Mouse (Mus musculus) yolk sac, embryonic 10.5 days (tissue): ENCODE results near the gene Ift122.
A peak's percentile ranks its signal among the peaks of the same experiment; 100 is the strongest.

Source experiments
- DNase-seq: peaks from one replicate; pipeline ENCODE4 v3.0.0-alpha.2; 2017; ENCODE audit warnings: low spot score

The Ift122 gene

GRCm38 (mm10) chr6:115926416-115926815 is 73.1 kb downstream of the Ift122 start:
- DNase-seq = no peak

DNA sequence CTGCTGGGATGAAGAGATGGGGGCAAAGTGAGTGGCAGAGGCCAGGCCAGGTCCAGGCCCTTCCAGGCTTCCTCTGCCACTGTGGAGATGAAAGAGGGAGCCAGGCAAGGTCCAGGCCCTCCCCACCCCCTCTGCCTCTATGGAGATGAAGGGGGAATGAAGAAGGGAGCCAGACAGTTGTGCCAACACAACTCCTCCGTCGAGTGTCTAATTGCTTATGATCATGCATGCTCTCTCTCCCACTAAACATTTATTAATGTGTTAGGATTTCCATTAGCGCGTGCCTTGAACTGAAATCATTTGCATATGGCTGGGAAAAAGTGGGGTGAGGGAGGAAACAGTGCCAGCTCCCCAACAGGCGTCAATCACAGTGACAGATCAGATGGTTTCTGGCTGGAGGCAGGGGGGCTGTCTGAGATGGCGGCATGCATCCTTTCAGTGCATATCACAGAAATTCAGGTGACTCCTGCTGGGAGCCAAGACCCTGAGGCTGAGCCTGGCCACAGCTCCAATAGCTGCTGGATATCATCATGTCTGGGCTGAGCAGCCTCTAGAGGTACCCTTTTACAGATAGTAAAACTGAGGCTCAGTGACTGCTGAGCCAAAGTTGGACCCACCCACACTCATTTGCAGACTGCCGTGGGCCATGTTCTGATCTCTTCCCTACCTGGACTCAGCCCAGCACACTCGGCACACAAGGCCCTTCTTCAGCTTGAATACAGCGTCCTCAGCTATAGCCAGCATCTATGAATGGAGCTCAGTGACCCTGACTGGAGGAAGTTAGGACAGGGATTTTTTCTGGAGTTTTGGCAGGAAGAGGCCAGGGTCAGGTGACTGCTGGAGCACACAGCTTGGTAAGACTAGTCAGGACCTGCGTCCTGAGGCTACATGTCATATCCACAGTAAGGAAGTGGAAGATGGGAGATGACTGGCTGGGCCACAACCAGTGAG is 74.3 kb downstream of the Ift122 start:
- DNase-seq = no peak

GRCm38 (mm10) chr6:115930018-115930417 is 76.7 kb downstream of the Ift122 start:
- no peak for DNase-seq

DNA sequence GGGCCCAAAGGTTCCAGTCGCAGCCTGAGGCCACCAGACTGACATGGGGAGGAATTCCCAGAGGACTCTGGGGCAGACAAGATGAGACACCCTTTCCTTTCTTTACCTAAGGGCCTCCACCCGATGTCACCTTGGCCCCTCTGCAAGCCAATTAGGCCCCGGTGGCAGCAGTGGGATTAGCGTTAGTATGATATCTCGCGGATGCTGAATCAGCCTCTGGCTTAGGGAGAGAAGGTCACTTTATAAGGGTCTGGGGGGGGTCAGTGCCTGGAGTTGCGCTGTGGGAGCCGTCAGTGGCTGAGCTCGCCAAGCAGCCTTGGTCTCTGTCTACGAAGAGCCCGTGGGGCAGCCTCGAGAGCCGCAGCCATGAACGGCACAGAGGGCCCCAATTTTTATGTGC is 78.4 kb downstream of the Ift122 start, which contains the start of gene Rho:
Gene Rho (plus strand): TSS at position 110 of the 400 bp plus-strand sequence.
- no peak for DNase-seq

DNA sequence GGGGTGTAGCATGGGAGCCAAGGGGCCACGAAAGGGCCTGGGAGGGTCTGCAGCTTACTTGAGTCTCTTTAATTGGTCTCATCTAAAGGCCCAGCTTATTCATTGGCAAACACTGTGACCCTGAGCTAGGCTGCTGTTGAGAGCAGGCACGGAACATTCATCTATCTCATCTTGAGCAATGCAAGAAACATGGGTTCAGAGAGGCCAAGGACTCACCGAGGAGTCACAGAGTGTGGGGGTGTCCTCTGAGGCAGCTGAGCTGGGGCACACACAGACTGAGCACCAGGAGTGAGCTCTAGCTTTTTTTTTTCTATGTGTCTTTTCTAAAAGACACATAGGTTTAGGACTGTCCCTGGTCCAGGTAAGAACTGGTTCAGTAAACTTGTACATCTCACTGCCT is 79.1 kb downstream of the Ift122 start:
- DNase-seq = no peak

DNA sequence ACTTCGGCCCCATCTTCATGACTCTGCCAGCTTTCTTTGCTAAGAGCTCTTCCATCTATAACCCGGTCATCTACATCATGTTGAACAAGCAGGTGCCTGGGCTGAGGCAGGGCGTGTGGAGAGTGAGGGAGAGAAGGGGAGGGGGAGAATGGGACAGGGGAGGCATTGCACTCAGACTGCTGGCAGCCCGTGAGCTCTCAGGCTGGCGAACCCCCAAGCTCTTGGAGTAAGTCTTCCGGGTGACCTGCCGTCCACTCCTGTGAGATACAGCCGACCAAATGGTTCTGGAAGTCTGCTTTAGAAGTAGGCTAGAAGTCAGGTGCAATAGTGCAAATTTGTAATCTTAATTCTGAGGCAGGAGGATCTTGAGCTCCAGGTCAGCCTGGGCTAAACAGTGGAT is 82.3 kb downstream of the Ift122 start:
- DNase-seq = no peak

DNA sequence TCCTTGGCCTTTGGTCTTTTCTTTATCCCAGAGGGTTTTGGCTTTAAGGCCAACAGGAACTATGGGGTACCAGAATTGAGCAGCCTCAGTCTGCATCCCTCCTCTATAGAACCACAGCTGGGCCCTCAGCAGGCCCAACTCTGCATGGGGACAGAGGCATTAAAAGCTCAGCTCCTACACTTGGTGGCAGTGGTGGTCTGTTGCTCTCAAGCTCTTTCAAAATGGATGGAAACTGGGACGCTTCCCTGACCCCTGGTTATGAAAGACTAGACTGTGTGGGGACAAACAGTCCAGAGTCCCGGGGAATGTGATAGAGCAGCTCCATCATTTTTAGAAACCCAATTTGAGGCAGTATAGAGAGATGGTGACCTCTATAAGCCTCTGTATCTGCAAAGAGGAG is 84.7 kb downstream of the Ift122 start:
- DNase-seq = no peak

DNA sequence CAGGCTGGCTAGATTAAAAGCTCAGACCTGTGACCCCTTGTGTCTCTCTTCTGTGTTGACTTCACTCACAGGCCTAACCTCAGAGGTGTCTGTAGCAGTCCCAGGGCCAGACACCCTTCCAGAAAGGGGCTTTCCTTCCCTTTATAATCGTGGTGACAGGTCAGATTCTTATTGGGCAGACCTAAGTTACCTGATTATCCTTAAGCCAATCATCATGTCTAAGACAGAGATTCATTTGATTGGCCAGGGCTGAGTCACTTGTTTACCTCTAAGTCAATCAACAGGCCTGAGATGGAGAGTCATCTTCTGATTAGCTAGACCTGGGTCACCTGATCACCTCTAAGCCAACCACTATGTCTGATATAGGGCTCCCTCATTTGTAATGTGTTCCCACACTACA is 85.5 kb downstream of the Ift122 start:
- DNase-seq = no peak

DNA sequence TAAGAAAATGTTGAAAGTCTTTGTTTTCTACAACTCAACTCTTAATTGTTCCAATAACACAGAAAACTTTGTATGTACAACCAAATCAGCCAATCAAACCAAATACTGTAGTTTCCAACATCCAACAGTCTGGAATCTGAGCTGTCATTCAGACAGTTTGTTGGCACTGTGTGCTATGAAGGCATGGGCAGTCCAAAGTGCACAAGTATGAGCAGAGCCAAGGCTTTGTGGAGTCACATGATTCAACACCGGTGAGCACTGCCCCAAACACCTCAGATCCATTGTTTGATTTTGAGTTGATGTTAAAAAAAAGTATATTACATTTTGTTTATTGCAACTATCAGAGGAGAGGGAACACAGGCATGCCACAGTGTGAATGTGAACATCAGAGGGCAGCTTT is 87.3 kb downstream of the Ift122 start:
- DNase-seq = no peak

DNA sequence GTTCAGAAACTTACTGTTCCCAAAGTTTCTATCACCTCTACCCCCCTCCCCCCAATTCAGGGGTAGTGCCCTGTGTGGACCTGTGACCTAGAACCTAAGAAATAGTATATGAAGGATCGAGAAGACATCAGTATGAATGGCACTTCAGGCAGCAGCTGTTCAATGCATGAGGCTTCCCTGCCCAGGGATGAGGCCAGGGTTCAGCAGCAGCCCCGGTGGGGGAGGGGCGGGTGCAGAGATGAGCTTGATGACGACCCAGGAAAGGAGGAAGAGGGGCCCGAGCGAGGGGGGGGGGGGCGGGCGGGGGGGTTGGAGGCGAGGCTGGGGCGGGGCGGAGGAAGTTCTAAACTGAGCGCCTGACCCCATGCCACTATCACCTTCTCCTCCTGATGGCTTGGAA is 87.9 kb downstream of the Ift122 start:
- DNase-seq = peak; percentile 32

DNA sequence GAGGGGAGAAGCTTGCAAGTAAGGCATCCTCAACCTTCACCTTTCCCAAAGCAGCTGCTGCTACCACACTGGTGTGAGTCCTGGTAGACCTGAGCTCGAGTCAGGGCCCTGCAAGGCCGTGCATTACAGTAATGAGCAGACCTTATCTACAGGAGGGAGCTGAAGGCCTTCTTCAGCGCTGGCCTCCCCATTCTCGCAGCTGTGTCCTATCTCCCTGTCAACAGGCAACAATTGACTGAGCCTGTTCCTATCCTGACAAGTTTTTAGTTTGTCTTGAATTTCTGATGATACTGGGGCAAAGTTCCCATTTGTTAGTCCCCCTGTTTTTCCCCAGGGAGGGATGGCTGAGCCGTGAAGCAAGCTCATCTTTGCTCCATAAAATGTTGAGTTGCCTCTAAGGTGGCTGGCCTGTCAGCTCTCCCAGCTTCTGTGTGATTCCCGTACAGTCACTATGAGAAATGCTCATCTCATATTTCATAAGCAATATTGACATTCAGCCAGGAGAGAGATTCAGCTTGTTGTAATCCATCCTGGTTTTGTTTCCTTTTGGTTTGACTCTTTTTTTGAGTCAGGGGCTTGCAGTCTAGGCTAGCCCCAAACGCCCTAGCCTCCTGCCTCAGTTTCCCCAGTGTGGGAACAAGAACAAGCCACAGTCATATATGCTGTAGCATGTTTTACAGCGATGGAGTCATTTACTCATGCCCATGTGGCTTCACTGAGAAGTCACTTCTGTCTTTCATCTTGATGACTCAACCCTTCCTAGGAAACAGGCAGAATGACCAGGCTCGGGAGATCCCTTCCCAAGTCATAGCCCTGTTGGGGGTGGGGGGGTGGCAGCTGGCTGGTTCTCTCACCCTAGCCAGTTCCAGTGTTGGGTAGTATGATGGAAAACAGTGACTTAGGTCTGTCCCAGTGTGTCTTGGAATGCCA is 90.5 kb downstream of the Ift122 start:
- no peak for DNase-seq

GRCm38 (mm10) chr6:115944638-115945037 is 91.4 kb downstream of the Ift122 start, which contains the start of gene H1foo:
TSS of gene H1foo (plus strand) at chr6:115944938.
- no peak for DNase-seq

- no peak for DNase-seq
Measured at GRCm38 (mm10) chr6:115945633-115946032, 92.4 kb downstream of the Ift122 start.

- DNase-seq = no peak
Measured at GRCm38 (mm10) chr6:115946389-115946788, 93.1 kb downstream of the Ift122 start.

- no peak for DNase-seq
Measured at GRCm38 (mm10) chr6:115954506-115955074, 101.3 kb downstream of the Ift122 start.

GRCm38 (mm10) chr6:115955169-115955568 is 101.9 kb downstream of the Ift122 start:
- DNase-seq = no peak

GRCm38 (mm10) chr6:115955664-115956063 is 102.4 kb downstream of the Ift122 start:
- DNase-seq = no peak

DNA sequence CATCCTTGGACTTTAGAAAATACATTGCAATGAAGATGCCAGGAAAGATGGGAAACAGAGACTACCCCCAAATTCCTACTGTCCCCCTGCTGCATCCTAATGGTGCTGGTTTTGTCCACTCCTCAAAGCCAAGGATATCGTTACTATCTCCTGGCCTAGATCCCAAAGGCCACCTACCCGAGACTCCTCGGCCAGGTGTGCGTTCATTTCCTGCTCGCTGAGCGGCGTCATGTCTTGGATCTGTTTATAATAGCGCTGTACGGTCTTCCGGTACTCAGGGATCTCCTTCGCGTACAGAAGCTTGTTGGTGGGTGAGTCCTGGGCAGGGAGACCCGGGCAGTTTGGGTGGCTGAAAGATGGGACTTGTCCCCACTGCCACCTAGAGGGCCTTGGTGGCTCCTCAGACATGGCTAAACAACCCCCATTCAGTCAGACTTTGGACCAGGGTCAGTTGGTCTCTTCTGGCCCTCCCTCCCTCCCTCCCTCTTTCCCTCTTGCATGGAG is 103.2 kb downstream of the Ift122 start:
- peak; percentile 26 for DNase-seq

DNA sequence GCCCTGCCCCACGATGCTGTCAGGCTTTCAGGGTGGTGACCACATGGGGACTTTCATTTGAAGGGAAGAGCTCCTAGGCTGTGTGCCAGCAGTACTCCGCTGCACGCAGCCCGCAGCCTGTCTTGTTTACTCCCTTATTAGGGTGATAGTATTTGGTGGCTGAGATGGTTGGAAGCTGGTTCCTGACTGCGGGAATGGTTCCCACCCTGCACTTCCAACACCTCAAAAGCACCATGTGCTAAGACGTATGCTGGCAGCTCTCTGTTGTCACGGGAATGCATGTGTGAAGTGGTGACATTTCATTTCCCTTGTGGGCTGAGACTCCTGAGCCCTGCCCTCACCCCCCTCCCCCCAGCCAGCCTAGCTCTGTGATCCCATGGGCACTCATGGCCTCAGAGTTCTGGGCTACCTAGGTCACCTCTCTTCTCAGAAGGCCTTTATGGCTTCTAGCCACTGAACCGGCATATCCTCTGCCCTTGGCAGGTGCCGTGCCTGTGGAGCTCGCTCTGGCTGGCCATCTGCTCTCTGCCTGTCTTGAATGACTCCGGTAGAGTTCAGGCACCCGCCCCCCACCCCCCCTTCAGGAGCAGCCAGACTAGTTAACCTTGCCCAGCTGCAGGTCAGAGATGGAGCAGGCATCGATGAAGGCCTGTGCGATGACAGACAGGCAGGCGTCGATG is 103.8 kb downstream of the Ift122 start:
- DNase-seq = no peak

DNA sequence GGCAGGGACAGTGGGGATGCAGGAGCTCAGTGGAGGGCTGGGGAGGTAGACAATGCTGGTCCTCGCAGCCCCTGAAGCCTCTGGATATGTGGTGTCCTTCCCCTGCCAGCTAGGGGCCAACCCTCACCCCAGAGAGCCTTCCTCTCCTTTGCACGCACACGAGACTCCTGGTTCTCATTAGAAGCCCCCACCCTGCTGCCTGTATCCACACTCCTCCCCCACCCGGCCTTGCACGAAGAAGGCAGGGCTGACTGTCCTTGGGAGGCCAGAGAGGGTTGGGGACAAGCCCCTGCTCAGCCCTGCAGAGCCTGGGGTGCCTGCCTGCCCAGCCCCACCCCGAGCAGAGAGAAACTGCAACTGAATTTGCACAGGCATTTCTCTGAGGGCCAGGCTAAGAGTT is 104.4 kb downstream of the Ift122 start:
- DNase-seq = no peak

GRCm38 (mm10) chr6:115958445-115958844 is 105.2 kb downstream of the Ift122 start:
- DNase-seq = no peak
